Mouse (Mus musculus) kidney, embryonic 15.5 days (tissue): ENCODE results near the gene Immp2l. TPM values are rescaled to one million over a fixed set of nuclear protein-coding genes. Genes with fewer than 3 reads are reported as not detected.

Experiments used
- ATAC-seq: fragments of 200-750 bp; cut with Nextera tagmentation; replicated peaks from 2 replicates; pipeline ENCODE4 v1.8.0; 2017; ENCODE audit warnings: moderate TSS enrichment; ENCODE audit not compliant: low FRiP score
- H3K27ac ChIP-seq: fragments of 300-500 bp; sonication (generic); 2 replicates; pipeline ENCODE4 v1.5.1; 2015; ENCODE audit warnings: mild to moderate bottlenecking, inconsistent platforms
- H3K27me3 ChIP-seq: fragments of 300-500 bp; sonication (generic); 2 replicates; pipeline ENCODE4 v1.6.1; 2015; ENCODE audit warnings: inconsistent platforms
- H3K36me3 ChIP-seq: fragments of 300-500 bp; sonication (generic); 2 replicates; pipeline ENCODE4 v1.6.1; 2015; ENCODE audit warnings: inconsistent platforms
- H3K4me1 ChIP-seq: fragments of 300-500 bp; sonication (generic); 2 replicates; pipeline ENCODE4 v1.6.1; 2015; ENCODE audit warnings: inconsistent platforms
- H3K4me2 ChIP-seq: fragments of 300-500 bp; sonication (generic); 2 replicates; pipeline ENCODE4 v1.6.1; 2015; ENCODE audit warnings: moderate library complexity, mild to moderate bottlenecking, inconsistent platforms
- H3K4me3 ChIP-seq: fragments of 300-500 bp; sonication (generic); replicated peaks from 2 replicates; pipeline ENCODE4 v1.5.1; 2015; ENCODE audit warnings: mild to moderate bottlenecking, inconsistent platforms
- H3K9ac ChIP-seq: fragments of 300-500 bp; sonication (generic); 2 replicates; pipeline ENCODE4 v1.6.1; 2015; ENCODE audit warnings: mild to moderate bottlenecking, inconsistent platforms
- H3K9me3 ChIP-seq: fragments of 300-500 bp; sonication (generic); replicated peaks from 2 replicates; pipeline ENCODE4 v1.6.1; 2016; ENCODE audit warnings: inconsistent platforms
- WGBS: fragments of 180-500 bp; shearing (Covaris S2); methylation state at CpG from one replicate; pipeline ENCODE4 v1.1.7; 2015; ENCODE audit warnings: mixed read lengths; 5-methylcytosine and 5-hydroxymethylcytosine counted together
- polyA plus RNA-seq: library from polyadenylated mRNA; unstranded; fragments of >200 nt; fragmentation: Nextera tagmentation; extraction: Ambion mirVana; gene quantifications from 2 replicates; pipeline ENCODE4 v1.2.1, GENCODE M21; 2015

Immp2l gene
- polyA plus RNA-seq, 1 experiment from 2014 or later, result 8.6 TPM

DNA sequence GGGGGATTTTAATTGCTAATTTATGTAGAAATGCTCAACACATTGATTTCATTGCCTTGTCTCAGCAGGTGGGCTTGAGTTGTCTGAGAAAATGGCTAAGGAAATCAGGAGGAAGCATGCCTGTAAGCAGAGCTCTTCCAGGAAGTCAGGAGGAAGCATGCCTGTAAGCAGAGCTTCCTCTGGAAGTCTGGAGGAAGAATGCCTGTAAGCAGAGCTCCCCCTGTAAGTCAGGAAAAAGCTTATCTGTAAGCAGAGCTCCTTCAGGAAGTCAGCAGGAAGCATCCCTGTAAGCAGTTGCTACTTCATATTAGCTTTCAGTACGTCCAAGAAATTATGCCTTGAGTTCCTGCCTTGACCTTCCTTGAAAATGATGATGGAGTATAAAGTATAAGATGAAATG lies 191.3 kb downstream of the Immp2l start:
- no peaks in the 10 kb centered on the region for H3K9me3 ChIP-seq
- no peak overlapping the region for H3K4me2 ChIP-seq
- 61% methylated on average over 1 of the region's 1 CpGs for WGBS
- H3K27me3 ChIP-seq, result no peaks in the 10 kb centered on the region
- ATAC-seq, result no peak
- H3K36me3 ChIP-seq, result no peaks in the 10 kb centered on the region
- H3K27ac ChIP-seq, result no peak overlapping the region
- no peak overlapping the region for H3K4me3 ChIP-seq
- no peaks in the 10 kb centered on the region for H3K4me1 ChIP-seq
- no peak overlapping the region for H3K9ac ChIP-seq

DNA sequence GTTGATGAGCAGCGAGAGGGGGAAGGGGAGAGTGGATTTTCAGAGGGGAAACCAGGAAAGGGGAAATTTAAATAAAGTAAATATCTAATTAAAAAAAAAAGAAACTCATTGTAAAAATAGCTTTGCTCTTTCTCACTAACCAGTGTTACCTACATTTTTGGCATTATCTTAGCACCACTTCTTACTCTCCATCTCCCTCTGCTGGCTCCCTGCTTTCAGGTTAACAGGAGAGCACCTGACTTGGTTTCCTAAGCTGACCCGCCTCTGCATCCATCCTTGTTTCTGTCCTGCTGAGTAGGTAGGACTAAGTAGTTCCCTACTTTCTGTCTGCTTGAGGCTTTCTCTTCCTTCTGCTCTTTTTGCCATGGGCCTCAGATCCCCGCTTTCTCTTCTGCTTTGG lies 198.0 kb downstream of the Immp2l start:
- no peak overlapping the region for H3K4me3 ChIP-seq
- WGBS, result 62% methylated on average over 3 of the region's 3 CpGs
- no peak overlapping the region for H3K9ac ChIP-seq
- H3K27ac ChIP-seq, result no peak overlapping the region
- no peak overlapping the region for H3K4me2 ChIP-seq
- no peaks in the 10 kb centered on the region for H3K36me3 ChIP-seq
- ATAC-seq, result no peak
- no peaks in the 10 kb centered on the region for H3K9me3 ChIP-seq
- no peaks in the 10 kb centered on the region for H3K4me1 ChIP-seq
- H3K27me3 ChIP-seq, result no peaks in the 10 kb centered on the region

DNA sequence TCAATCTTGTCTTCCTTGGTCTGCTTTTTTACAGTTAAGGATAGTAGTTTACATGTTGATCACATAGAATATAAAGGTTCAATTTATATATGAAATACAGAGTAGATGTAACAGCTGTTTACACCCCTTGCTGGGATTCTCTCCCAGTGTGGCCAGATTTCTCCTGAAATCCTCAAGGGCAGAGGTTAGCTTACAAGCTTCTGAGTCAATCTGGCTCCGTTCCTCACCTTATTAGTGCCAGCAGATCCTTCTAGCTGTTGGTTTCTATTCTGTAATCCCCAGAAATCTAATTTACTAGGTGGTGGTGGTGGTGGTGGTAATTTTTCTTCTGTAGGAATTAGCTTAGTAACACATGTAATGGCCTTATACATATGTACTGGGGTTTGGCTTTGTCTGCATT lies 199.8 kb downstream of the Immp2l start:
- Histone ChIP-seq H3K4me1 (no peaks in the 10 kb centered on the region), H3K9me3 (no peaks in the 10 kb centered on the region)
- WGBS, result 86% methylated on average over 1 of the region's 1 CpGs

DNA sequence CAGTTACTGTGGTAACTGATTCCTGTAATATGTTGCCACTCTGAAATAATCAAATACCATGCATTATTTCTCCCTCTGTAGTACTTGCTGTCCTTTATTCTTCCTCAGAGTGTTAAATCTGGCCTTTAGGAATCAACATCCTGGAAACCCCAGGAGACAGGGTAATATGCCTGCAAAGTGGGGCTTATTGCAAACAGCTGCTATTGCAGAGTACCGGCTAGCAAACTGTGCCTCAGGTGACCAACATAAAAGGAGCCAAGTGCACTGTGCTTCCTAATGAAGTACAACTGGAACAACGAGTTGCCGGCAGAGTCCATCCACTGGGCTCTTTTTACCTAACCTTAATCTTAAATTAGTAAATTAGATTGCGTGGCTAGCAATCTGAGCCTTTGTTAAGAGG lies 200.6 kb downstream of the Immp2l start:
- WGBS, result 61% methylated on average over 4 of the region's 4 CpGs
- no peak for ATAC-seq

More for the DNA sequence above, 199.8 kb downstream of the Immp2l start:
- Histone ChIP-seq H3K4me3 (no peak overlapping the region), H3K36me3 (no peaks in the 10 kb centered on the region), H3K27me3 (no peaks in the 10 kb centered on the region), H3K9ac (no peak overlapping the region), H3K27ac (no peak overlapping the region), H3K4me2 (no peak overlapping the region)
- ATAC-seq, result no peak

DNA sequence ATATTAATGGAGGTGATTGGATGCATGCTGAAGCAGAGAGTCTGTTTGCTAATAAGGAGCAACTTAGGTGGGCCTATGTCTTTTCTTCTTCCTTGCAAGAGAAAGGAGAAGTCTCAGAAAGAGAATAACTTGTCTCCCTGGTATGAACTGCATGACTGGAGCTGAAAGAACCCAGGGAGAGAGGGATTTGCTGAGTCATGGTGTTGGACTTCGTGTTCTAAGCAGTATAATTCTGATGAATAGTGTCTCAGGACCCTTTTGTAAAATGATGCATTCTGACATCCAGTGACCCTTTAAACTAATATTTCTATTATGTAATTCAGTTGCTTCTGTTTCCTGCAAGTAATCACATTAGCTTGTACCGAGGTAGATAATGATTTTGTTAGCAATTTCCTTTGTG lies 208.1 kb downstream of the Immp2l start:
- H3K9ac ChIP-seq, result no peak overlapping the region
- ATAC-seq, result no peak
- no peak overlapping the region for H3K27ac ChIP-seq
- H3K4me2 ChIP-seq, result no peak overlapping the region
- no peaks in the 10 kb centered on the region for H3K27me3 ChIP-seq
- WGBS, result 58% methylated on average over 2 of the region's 2 CpGs
- no peaks in the 10 kb centered on the region for H3K4me1 ChIP-seq
- H3K9me3 ChIP-seq, result no peaks in the 10 kb centered on the region
- H3K4me3 ChIP-seq, result no peak overlapping the region
- H3K36me3 ChIP-seq, result no peaks in the 10 kb centered on the region

More for the DNA sequence above, 200.6 kb downstream of the Immp2l start:
- Histone ChIP-seq H3K27me3 (no peaks in the 10 kb centered on the region), H3K9me3 (no peaks in the 10 kb centered on the region), H3K9ac (no peak overlapping the region), H3K36me3 (no peaks in the 10 kb centered on the region), H3K4me1 (no peaks in the 10 kb centered on the region), H3K27ac (no peak overlapping the region), H3K4me3 (no peak overlapping the region), H3K4me2 (no peak overlapping the region)

DNA sequence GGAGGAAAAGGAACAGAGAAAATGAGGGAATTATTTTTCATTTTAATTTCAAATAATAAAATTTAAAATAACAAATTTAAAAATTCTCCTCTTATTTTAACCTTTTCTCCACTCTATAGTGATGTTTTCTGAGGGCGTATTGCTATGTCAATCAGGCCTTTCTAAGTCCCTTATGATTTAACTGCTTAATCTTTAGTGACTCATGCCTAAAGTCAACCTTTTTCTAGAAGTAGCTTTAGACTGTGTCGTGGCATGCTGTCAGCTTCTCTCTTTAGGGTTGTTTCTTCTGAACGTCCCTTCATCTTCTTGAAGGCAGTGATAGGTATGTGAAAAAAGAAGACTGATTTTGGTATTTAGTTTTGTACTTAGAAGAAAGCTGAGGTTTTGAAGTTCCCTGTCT lies 214.0 kb downstream of the Immp2l start:
- no peak for ATAC-seq
- 77% methylated on average over 3 of the region's 3 CpGs for WGBS
- H3K27me3 ChIP-seq, result no peaks in the 10 kb centered on the region

DNA sequence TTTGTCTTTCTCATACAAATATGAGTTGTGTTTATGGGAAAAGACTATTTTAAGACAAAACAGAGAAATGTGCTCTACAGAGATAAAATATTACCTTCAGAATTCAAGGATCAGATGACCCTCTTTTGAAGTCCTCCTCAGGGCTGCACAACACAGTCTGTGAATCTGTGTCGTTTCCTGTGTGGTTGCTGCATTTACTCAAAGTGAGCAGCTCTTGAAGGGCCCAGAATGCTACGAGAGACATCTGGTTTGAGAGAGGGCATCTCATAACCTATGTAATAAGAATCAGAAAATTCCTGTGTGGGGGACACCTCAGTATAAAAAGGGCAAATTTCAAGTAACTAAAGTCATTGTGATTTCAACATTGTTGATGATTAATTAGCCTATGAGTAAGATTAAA lies 217.3 kb downstream of the Immp2l start:
- no peak for ATAC-seq
- H3K36me3 ChIP-seq, result no peaks in the 10 kb centered on the region
- H3K4me1 ChIP-seq, result no peaks in the 10 kb centered on the region
- 49% methylated on average over 2 of the region's 2 CpGs for WGBS
- H3K27ac ChIP-seq, result no peak overlapping the region
- H3K27me3 ChIP-seq, result no peaks in the 10 kb centered on the region
- no peaks in the 10 kb centered on the region for H3K9me3 ChIP-seq
- no peak overlapping the region for H3K9ac ChIP-seq
- no peak overlapping the region for H3K4me3 ChIP-seq
- no peak overlapping the region for H3K4me2 ChIP-seq

More for the DNA sequence above, 214.0 kb downstream of the Immp2l start:
- Histone ChIP-seq H3K27ac (no peak overlapping the region), H3K36me3 (no peaks in the 10 kb centered on the region), H3K4me2 (no peak overlapping the region), H3K9ac (no peak overlapping the region), H3K4me3 (no peak overlapping the region), H3K9me3 (no peaks in the 10 kb centered on the region), H3K4me1 (no peaks in the 10 kb centered on the region)

DNA sequence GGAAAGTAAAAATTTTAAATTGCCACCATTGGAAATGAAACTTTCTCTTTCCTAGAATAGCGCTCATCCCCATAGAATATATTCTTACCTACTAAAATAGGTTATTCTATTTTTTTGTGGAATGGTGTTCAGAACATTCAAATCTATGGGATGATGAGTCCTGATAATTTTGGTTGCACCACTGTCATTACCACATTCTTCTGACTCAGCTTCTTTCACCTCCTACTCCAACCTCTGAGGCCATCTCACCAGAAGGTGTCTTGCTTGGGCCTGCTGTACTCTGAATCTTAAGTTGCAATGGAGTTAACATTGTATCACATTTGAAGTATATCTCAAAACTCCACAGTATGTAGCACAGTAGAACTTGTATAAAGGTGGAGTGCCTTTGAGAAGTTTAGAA lies 224.4 kb downstream of the Immp2l start:
- H3K9ac ChIP-seq, result no peak overlapping the region
- H3K4me3 ChIP-seq, result no peak overlapping the region
- H3K36me3 ChIP-seq, result no peaks in the 10 kb centered on the region
- no peaks in the 10 kb centered on the region for H3K27me3 ChIP-seq
- H3K4me2 ChIP-seq, result no peak overlapping the region
- no peak overlapping the region for H3K27ac ChIP-seq
- no peaks in the 10 kb centered on the region for H3K4me1 ChIP-seq
- no peaks in the 10 kb centered on the region for H3K9me3 ChIP-seq
- no peak for ATAC-seq
- WGBS, result 93% methylated on average over 1 of the region's 1 CpGs

DNA sequence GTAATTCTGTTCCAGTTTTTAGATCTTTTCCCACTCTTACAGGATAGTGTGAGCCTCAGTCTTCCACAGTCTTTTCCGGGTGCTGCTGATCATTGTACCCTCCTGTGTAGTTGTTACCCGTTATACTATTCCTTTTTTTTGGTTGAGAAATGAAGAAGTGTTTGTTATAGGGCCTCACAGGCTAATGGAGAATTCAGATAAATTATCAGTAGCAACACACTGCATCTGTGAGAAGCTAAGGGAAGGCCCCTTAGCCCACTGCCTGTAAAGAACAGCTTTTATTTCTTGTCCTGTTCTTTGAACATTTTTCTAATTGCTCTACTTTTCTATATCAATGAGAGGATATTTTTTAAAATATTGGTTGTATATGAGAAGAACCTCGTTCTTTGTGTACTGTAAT lies 226.2 kb downstream of the Immp2l start:
- whole genome bisulfite sequencing, result 90% methylated on average over 3 of the region's 3 CpGs
- Histone ChIP-seq H3K9ac (no peak overlapping the region), H3K4me2 (no peak overlapping the region), H3K27me3 (no peaks in the 10 kb centered on the region), H3K27ac (no peak overlapping the region), H3K36me3 (no peaks in the 10 kb centered on the region), H3K4me3 (no peak overlapping the region), H3K4me1 (no peaks in the 10 kb centered on the region), H3K9me3 (no peaks in the 10 kb centered on the region)
- no peak for ATAC-seq

DNA sequence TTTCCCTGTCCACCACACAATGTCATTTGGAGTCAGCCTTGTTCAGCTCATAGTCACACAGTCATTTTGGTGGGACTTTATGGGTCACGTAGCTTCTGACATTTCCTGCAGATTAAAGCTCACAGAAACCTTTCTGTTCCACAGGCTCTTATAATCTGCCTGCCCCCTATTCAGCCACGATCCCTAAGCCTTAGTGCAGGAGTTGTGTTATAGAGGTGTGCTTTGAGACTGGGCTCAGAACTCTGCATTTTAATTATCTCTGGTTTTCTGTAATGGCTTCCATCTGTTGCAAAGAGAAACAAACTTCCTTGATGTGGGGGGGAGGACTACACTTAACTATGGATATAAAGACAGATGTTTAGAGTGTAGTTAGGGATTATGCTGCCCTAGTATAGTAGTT lies 234.0 kb downstream of the Immp2l start:
- Histone ChIP-seq H3K27ac (no peak overlapping the region), H3K9me3 (no peaks in the 10 kb centered on the region), H3K36me3 (no peaks in the 10 kb centered on the region), H3K9ac (no peak overlapping the region), H3K4me3 (no peak overlapping the region), H3K27me3 (no peaks in the 10 kb centered on the region), H3K4me1 (no peaks in the 10 kb centered on the region), H3K4me2 (no peak overlapping the region)
- no peak for ATAC-seq
- WGBS, result 66% methylated on average over 2 of the region's 2 CpGs

DNA sequence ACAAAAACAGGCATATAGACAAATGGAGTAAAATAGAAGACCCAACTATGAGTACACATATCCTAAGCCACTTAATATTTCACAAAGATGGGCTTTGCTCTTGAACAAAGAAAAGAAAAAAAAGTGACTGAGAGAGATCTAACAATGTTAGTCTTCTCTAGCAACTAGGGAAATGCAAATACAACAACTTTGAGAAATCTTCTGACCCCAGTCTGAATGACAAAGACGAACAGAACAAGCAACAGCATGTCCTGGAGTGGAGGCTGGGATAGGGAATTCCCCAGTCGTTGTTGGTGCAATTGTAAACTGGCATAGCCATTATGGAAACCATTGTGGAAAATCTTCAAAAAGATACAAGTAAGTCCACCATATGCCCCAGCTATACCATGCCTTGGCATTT lies 235.7 kb downstream of the Immp2l start:
- 74% methylated on average over 2 of the region's 2 CpGs for WGBS
- ATAC-seq, result no peak
- no peaks in the 10 kb centered on the region for H3K36me3 ChIP-seq
- H3K27ac ChIP-seq, result no peak overlapping the region
- H3K9ac ChIP-seq, result no peak overlapping the region
- no peaks in the 10 kb centered on the region for H3K27me3 ChIP-seq
- no peaks in the 10 kb centered on the region for H3K9me3 ChIP-seq
- H3K4me3 ChIP-seq, result no peak overlapping the region
- H3K4me2 ChIP-seq, result no peak overlapping the region
- no peaks in the 10 kb centered on the region for H3K4me1 ChIP-seq

DNA sequence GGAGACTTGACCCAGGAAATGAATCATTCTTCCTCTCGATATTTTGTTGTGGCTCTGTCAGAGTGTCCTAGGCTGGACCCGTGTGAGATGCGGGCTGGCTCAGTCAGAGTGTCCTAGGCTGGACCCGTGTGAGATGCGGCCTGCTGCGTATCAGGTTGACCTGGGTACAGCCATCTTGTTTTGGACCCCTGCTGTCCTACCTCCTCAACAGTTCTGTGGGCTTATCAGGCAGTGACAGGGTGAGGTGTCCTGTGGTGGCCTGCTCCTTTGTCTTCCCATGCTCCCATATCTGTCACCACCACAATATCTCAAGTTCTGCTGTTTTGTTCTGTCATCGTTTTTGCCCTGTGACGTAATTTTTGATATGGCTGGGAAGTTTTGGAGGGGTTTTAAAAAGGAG lies 250.2 kb downstream of the Immp2l start:
- Histone ChIP-seq H3K4me3 (no peak overlapping the region), H3K4me2 (no peak overlapping the region), H3K27ac (no peak overlapping the region), H3K36me3 (no peaks in the 10 kb centered on the region), H3K9me3 (no peaks in the 10 kb centered on the region), H3K27me3 (no peaks in the 10 kb centered on the region), H3K4me1 (no peaks in the 10 kb centered on the region), H3K9ac (no peak overlapping the region)
- no peak for ATAC-seq
- 85% methylated on average over 8 of the region's 8 CpGs for WGBS

DNA sequence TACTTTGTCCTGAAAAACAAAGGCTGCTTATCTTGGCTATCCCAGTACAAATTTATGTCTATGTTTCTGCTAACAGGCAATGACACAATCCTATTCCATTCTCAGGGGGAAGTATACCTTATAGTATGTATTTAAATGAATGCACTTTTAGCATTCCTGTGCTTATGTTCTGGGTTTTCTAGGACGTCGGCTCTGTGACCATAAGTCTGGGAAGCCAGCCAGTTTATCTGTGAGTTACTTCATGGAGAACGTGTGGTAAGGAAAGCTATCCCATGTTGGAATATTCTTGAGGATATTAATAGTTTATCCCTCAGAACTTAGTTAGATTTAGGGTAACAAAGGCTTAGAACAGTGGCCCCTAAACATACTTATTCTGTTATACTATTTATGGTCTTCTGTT lies 251.5 kb downstream of the Immp2l start:
- no peak for ATAC-seq
- H3K27me3 ChIP-seq, result no peaks in the 10 kb centered on the region
- no peaks in the 10 kb centered on the region for H3K4me1 ChIP-seq
- no peak overlapping the region for H3K9ac ChIP-seq
- WGBS, result 46% methylated on average over 3 of the region's 3 CpGs
- H3K4me3 ChIP-seq, result no peak overlapping the region
- H3K4me2 ChIP-seq, result no peak overlapping the region
- H3K9me3 ChIP-seq, result no peaks in the 10 kb centered on the region
- H3K27ac ChIP-seq, result no peak overlapping the region
- H3K36me3 ChIP-seq, result no peaks in the 10 kb centered on the region
